Mouse (Mus musculus): ENCODE measurements at regions not wholly inside any gene's neighbourhood (a gene's known extent, or its start where the extent isn't known, plus 50 kb on each side); places are given as distances from the start of the nearest gene placed in this dataset.

DNA sequence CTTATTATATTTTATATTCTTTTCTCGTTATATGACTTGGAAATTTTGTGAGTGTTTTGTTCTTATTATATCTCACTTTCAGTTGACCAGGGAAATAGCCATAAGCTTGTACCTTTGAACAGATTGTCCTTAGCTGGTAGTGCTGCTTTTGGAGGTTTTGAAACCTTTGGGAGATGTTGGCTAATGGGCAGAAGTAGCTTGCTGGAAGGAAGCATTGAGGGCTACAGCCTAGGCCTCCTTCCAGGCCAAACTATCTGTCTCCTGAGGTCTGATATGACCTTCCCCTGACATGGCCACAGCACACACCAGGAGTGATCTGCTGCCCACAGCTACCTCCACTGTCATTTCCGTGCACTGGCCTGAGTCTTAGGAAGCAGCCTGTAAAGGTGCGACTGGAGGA is 56.8 kb downstream of the Cdkn2c start:
- no peak overlapping the region for H3K9ac ChIP-seq (ENCODE audit: insufficient read depth, low read depth, low read length, poor library complexity, severe bottlenecking)
- H3K4me1 ChIP-seq (ENCODE audit: control insufficient read depth in 2 of 2, insufficient read depth in 2 of 2, low read length in 2 of 2, poor library complexity in 1 of 2), result no peaks in the 10 kb centered on the region
- H3K27ac ChIP-seq (ENCODE audit: insufficient read depth, low read depth, low read length, poor library complexity, severe bottlenecking), result no peak overlapping the region
- no peak overlapping the region for H3K4me3 ChIP-seq (ENCODE audit: insufficient read depth in 1 of 2, low read depth in 1 of 2, low read length in 2 of 2, poor library complexity in 1 of 2, severe bottlenecking in 1 of 2)
- TF ChIP-seq ZNF384 (IDR thresholded peaks at IDR 0.05; ENCODE audit: low read depth, low read length) (no peak), HCFC1 (IDR thresholded peaks at IDR 0.05; ENCODE audit: borderline replicate concordance, insufficient read depth, low read length) (no peak), MAFK (IDR thresholded peaks at IDR 0.05; ENCODE audit: insufficient read depth, low read depth, low read length) (no peak), ZC3H11A (IDR thresholded peaks at IDR 0.05; ENCODE audit: borderline replicate concordance, low read depth, low read length) (no peak), CHD2 (IDR thresholded peaks at IDR 0.05; ENCODE audit: low read depth, low read length) (no peak)
- no peak for DNase-seq (ENCODE audit: low read depth, low spot score)
- no peaks in the 10 kb centered on the region for H3K9me3 ChIP-seq (ENCODE audit: control insufficient read depth, insufficient read depth, low read depth, low read length)
- H3K36me3 ChIP-seq (ENCODE audit: control insufficient read depth, insufficient read depth, low read length, poor library complexity, severe bottlenecking), result no peaks in the 10 kb centered on the region
- in situ Hi-C loops (cut with MboI; ENCODE audit: low sequenced_read_pairs in 2 of 2, unreplicated experiment in 2 of 2), result no loop called here

DNA sequence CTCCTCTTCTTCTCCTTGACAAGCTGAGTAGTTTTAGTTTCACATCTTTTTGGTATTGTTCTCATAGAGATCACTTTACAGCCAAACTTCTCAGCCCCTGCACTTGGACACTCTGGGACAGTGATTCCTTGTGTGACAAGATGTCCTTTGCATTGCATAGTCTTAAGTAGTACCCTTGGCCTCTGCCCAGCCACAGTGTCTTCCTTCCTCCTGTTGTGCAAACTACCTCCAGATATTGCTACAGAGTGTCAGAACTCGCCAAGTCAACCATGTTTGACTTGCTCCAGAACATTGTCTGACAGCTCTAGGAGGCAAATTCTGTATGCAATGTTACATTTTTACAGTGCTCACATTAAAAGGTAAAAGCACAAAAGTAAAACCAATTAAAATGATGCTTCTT is 57.2 kb downstream of the Cdkn2c start:
- no peak for DNase-seq (ENCODE audit: low read depth, low spot score)
- Histone ChIP-seq H3K9me3 (ENCODE audit: control insufficient read depth, insufficient read depth, low read depth, low read length) (no peaks in the 10 kb centered on the region), H3K36me3 (ENCODE audit: control insufficient read depth, insufficient read depth, low read length, poor library complexity, severe bottlenecking) (no peaks in the 10 kb centered on the region), H3K27ac (ENCODE audit: insufficient read depth, low read depth, low read length, poor library complexity, severe bottlenecking) (no peak overlapping the region), H3K4me3 (ENCODE audit: insufficient read depth in 1 of 2, low read depth in 1 of 2, low read length in 2 of 2, poor library complexity in 1 of 2, severe bottlenecking in 1 of 2) (no peak overlapping the region), H3K9ac (ENCODE audit: insufficient read depth, low read depth, low read length, poor library complexity, severe bottlenecking) (no peak overlapping the region), H3K4me1 (ENCODE audit: control insufficient read depth in 2 of 2, insufficient read depth in 2 of 2, low read length in 2 of 2, poor library complexity in 1 of 2) (no peaks in the 10 kb centered on the region)
- in situ Hi-C loops (cut with MboI; ENCODE audit: low sequenced_read_pairs in 2 of 2, unreplicated experiment in 2 of 2), result no loop called here
- no peak for TF ChIP-seq ZNF384 (IDR thresholded peaks at IDR 0.05; ENCODE audit: low read depth, low read length)

DNA sequence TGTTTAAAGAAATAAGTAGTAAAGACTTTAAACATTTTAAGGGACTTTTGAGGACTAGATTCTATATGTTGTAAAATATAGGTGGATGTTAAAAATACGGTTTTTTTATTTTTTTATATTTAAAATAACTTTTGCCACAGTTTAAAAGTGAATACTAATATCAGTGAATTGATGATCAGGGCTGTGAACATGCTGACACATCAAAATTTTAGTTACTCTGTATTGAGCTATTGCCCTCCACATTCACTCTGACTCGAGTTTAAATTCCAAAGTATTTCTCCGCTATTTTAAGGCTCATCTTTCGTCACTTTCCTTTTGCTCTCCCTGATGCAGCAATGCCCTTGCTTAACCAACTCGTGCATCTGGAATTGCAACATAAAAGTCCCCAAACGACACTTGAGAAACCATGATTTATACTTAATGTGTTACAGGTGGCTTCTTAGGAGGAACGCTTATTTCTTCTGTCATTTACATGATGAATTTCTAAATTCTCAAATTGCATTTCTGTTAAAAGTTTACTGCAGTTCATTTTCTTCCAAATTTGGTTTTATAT is 58.7 kb upstream of the 4930522H14Rik start:
- TF ChIP-seq MAFK (IDR thresholded peaks at IDR 0.05; ENCODE audit: insufficient read depth, low read depth, low read length), result peak; percentile 64; the same call in 1 of the 2 replicates
- no peak for TF ChIP-seq CHD2 (IDR thresholded peaks at IDR 0.05; ENCODE audit: low read depth, low read length)
- no peak overlapping the region for H3K9ac ChIP-seq (ENCODE audit: insufficient read depth, low read depth, low read length, poor library complexity, severe bottlenecking)
- H3K27ac ChIP-seq (ENCODE audit: insufficient read depth, low read depth, low read length, poor library complexity, severe bottlenecking), result no peak overlapping the region
- no peaks in the 10 kb centered on the region for H3K4me1 ChIP-seq (ENCODE audit: control insufficient read depth in 2 of 2, insufficient read depth in 2 of 2, low read length in 2 of 2, poor library complexity in 1 of 2)
- in situ Hi-C loops (cut with MboI; ENCODE audit: low sequenced_read_pairs in 2 of 2, unreplicated experiment in 2 of 2), result no loop called here
- H3K36me3 ChIP-seq (ENCODE audit: control insufficient read depth, insufficient read depth, low read length, poor library complexity, severe bottlenecking), result no peaks in the 10 kb centered on the region
- no peak for DNase-seq (ENCODE audit: low read depth, low spot score)
- H3K4me3 ChIP-seq (ENCODE audit: insufficient read depth in 1 of 2, low read depth in 1 of 2, low read length in 2 of 2, poor library complexity in 1 of 2, severe bottlenecking in 1 of 2), result no peak overlapping the region
- H3K9me3 ChIP-seq (ENCODE audit: control insufficient read depth, insufficient read depth, low read depth, low read length), result no peaks in the 10 kb centered on the region

GRCm38 (mm10) chr4:109583185-109583786 is 52.2 kb upstream of the 4930522H14Rik start:
- no peak overlapping the region for H3K9ac ChIP-seq (ENCODE audit: insufficient read depth, low read depth, low read length, poor library complexity, severe bottlenecking)

GRCm38 (mm10) chr4:109582523-109582922 is 51.4 kb upstream of the 4930522H14Rik start:
- TF ChIP-seq HCFC1 (IDR thresholded peaks at IDR 0.05; ENCODE audit: borderline replicate concordance, insufficient read depth, low read length) (no peak), CHD2 (IDR thresholded peaks at IDR 0.05; ENCODE audit: low read depth, low read length) (no peak), ZNF384 (IDR thresholded peaks at IDR 0.05; ENCODE audit: low read depth, low read length) (no peak), MAFK (IDR thresholded peaks at IDR 0.05; ENCODE audit: insufficient read depth, low read depth, low read length) (no peak), ZC3H11A (IDR thresholded peaks at IDR 0.05; ENCODE audit: borderline replicate concordance, low read depth, low read length) (no peak)
- Histone ChIP-seq H3K9ac (ENCODE audit: insufficient read depth, low read depth, low read length, poor library complexity, severe bottlenecking) (no peak overlapping the region), H3K4me1 (ENCODE audit: control insufficient read depth in 2 of 2, insufficient read depth in 2 of 2, low read length in 2 of 2, poor library complexity in 1 of 2) (no peaks in the 10 kb centered on the region), H3K9me3 (ENCODE audit: control insufficient read depth, insufficient read depth, low read depth, low read length) (no peaks in the 10 kb centered on the region), H3K4me3 (ENCODE audit: insufficient read depth in 1 of 2, low read depth in 1 of 2, low read length in 2 of 2, poor library complexity in 1 of 2, severe bottlenecking in 1 of 2) (no peak overlapping the region), H3K36me3 (ENCODE audit: control insufficient read depth, insufficient read depth, low read length, poor library complexity, severe bottlenecking) (no peaks in the 10 kb centered on the region), H3K27ac (ENCODE audit: insufficient read depth, low read depth, low read length, poor library complexity, severe bottlenecking) (no peak overlapping the region)
- no peak for DNase-seq (ENCODE audit: low read depth, low spot score)
- in situ Hi-C loops (cut with MboI; ENCODE audit: low sequenced_read_pairs in 2 of 2, unreplicated experiment in 2 of 2), result no loop called here

More at GRCm38 (mm10) chr4:109583185-109583786, 52.2 kb upstream of the 4930522H14Rik start:
- DNase-seq (ENCODE audit: low read depth, low spot score), result no peak
- Histone ChIP-seq H3K4me1 (ENCODE audit: control insufficient read depth in 2 of 2, insufficient read depth in 2 of 2, low read length in 2 of 2, poor library complexity in 1 of 2) (no peaks in the 10 kb centered on the region), H3K36me3 (ENCODE audit: control insufficient read depth, insufficient read depth, low read length, poor library complexity, severe bottlenecking) (no peaks in the 10 kb centered on the region), H3K4me3 (ENCODE audit: insufficient read depth in 1 of 2, low read depth in 1 of 2, low read length in 2 of 2, poor library complexity in 1 of 2, severe bottlenecking in 1 of 2) (no peak overlapping the region), H3K27ac (ENCODE audit: insufficient read depth, low read depth, low read length, poor library complexity, severe bottlenecking) (no peak overlapping the region), H3K9me3 (ENCODE audit: control insufficient read depth, insufficient read depth, low read depth, low read length) (no peaks in the 10 kb centered on the region)
- TF ChIP-seq ZC3H11A (IDR thresholded peaks at IDR 0.05; ENCODE audit: borderline replicate concordance, low read depth, low read length) (no peak), CHD2 (IDR thresholded peaks at IDR 0.05; ENCODE audit: low read depth, low read length) (no peak), MAFK (IDR thresholded peaks at IDR 0.05; ENCODE audit: insufficient read depth, low read depth, low read length) (no peak), ZNF384 (IDR thresholded peaks at IDR 0.05; ENCODE audit: low read depth, low read length) (no peak), HCFC1 (IDR thresholded peaks at IDR 0.05; ENCODE audit: borderline replicate concordance, insufficient read depth, low read length) (no peak)
- in situ Hi-C loops (cut with MboI; ENCODE audit: low sequenced_read_pairs in 2 of 2, unreplicated experiment in 2 of 2), result no loop called here

All from ES-E14 (cell line).